28 mouse cellular contexts compared by ENCODE assay signal in the genomic region with DNA sequence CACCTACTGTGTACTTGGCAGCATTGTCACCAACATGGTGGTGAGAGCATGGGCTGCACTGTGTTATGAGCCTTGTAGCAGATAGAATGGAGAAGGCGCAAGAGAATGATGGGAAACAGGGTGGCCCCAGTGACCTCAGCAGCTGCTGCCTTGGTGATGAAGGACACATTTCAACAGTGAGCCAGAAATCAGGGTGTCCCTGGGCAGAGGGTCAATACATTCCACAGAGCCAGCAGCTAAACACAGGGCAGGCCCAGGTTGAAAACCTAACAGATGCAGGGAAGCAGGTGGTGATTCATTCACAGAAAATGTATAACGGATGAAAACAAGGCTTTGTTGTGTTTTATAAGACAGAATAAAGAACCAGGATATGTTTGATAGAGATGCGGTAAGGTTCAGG. TPM values are rescaled to one million over a fixed set of nuclear protein-coding genes. Genes with fewer than 3 reads are reported as not detected.
DNase-seq lines count a peak whose midpoint lies in the region; ATAC-seq and TF ChIP-seq lines count a peak whose summit lies in the region.
"Had no signal": no experiment of that assay in that cellular context is flagged by ENCODE, and none has a peak within 500 bp of the region (broad histone marks: within the 10 kb centered on the region; RNA-seq: fewer than 3 reads in every experiment).

No protein-coding gene starts in this region.

- H3K27ac ChIP-seq in heart, embryonic 10.5 days: no peak overlapping the region
- H3K27ac ChIP-seq: heart, embryonic 13.5 days; hindbrain, embryonic 15.5 days; layer of hippocampus, adult 2 months; left cerebral cortex, adult 2 months; liver, embryonic 13.5 days; neural tube, embryonic 12.5 days had no signal

- CTCF ChIA-PET in Patski (lab: Charles Lee): no interaction called here

- H3K36me3 ChIP-seq in heart, embryonic 10.5 days: no peaks in the 10 kb centered on the region
- H3K36me3 ChIP-seq: heart, embryonic 13.5 days; hindbrain, embryonic 15.5 days; liver, embryonic 13.5 days; neural tube, embryonic 12.5 days had no signal

- no peak for TF ChIP-seq CTCF in Patski (IDR thresholded peaks at IDR 0.05)

- peak; percentile 71 for DNase-seq in heart, embryonic 10.5 days (ENCODE audit: low spot score)
- DNase-seq in heart, adult 8-10 months (ENCODE audit: low spot score): no peak
- DNase-seq in 3T3-L1 (ENCODE audit: low read depth, low spot score) (peak; percentile 78), Patski (ENCODE audit: low read depth, low spot score) (no peak)
- peak; percentile 28 for DNase-seq in adrenal gland, postnatal 25 days
- no peak for DNase-seq in frontal cortex, adult 2 months (ENCODE audit: extremely low spot score in 1 of 2, low spot score in 1 of 2)
- no peak for DNase-seq in cerebellum, postnatal 25 days
- DNase-seq: cerebellum, adult 18-20 months; cerebellum, postnatal 14 days; gastrocnemius, postnatal 36 days; heart, adult 18-20 months; heart, postnatal 10 days; kidney, adult 18-20 months; kidney, postnatal 36 days; liver, embryonic 13.5 days; lung, embryonic 14.5 days; lung, postnatal 14 days; thymus, adult 2 months; thymus, postnatal 4 days had no signal

- WGBS in heart, embryonic 10.5 days: 70% methylated on average over 3 of the region's 3 CpGs

- H3K4me3 ChIP-seq in heart, embryonic 10.5 days: no peak overlapping the region
- H3K4me3 ChIP-seq: heart, embryonic 13.5 days; hindbrain, embryonic 15.5 days; layer of hippocampus, adult 2 months; left cerebral cortex, adult 2 months; liver, embryonic 13.5 days; neural tube, embryonic 12.5 days had no signal

- no peaks in the 10 kb centered on the region for H3K9me3 ChIP-seq in heart, embryonic 10.5 days
- H3K9me3 ChIP-seq: heart, embryonic 13.5 days; hindbrain, embryonic 15.5 days; liver, embryonic 13.5 days; neural tube, embryonic 12.5 days had no signal

- H3K27me3 ChIP-seq in heart, embryonic 10.5 days (ENCODE audit: insufficient read depth, poor library complexity, severe bottlenecking): peaks cover 7% of the 10 kb centered on the region
- no peaks in the 10 kb centered on the region for H3K27me3 ChIP-seq in Patski
- H3K27me3 ChIP-seq: heart, embryonic 13.5 days; hindbrain, embryonic 15.5 days; liver, embryonic 13.5 days; neural tube, embryonic 12.5 days had no signal

- peaks cover 28% of the 10 kb centered on the region for H3K4me1 ChIP-seq in heart, embryonic 10.5 days
- H3K4me1 ChIP-seq: hindbrain, embryonic 15.5 days; neural tube, embryonic 12.5 days had no signal

- ATAC-seq in Patski: peak; percentile 65
- ATAC-seq: forebrain, embryonic 14.5 days; midbrain, embryonic 16.5 days had no signal

- POLR2A ChIA-PET in Patski (lab: Charles Lee): no interaction called here

- in situ Hi-C loops in Patski (cut with MboI; ENCODE audit: low pct_unique_long_range_greater_than_20kb): no loop called here

RNA-seq across cellular contexts. Expression of gene Cd93, which starts 3.1 kb away (rescaled TPM):
- polyA plus RNA-seq in heart, embryonic 10.5 days (2016; fragmentation: Nextera tagmentation; extraction: Ambion mirVana): 10.3 and 19.7 TPM in 2 replicates
- total RNA-seq in heart, adult 8-10 months (2022): 10 to 100 TPM; 30.6 to 48.2 (median 40.0) TPM
- 0.01 TPM for polyA plus RNA-seq in Patski (2021)
- 26.4 and 29.0 TPM in 2 replicates for total RNA-seq in adrenal gland, postnatal 25 days (2021)
- polyA plus RNA-seq in frontal cortex, adult 2 months (2012; rRNA removed): 4.1 and 4.4 TPM in 2 replicates

RNA-seq across cellular contexts. Expression of gene Thbd, which starts 38.5 kb away (rescaled TPM):
- polyA plus RNA-seq in heart, embryonic 10.5 days (2016; fragmentation: Nextera tagmentation; extraction: Ambion mirVana): 10.9 and 14.6 TPM in 2 replicates
- total RNA-seq in heart, adult 8-10 months (2022): 10 to 100 TPM; 34.5 to 51.7 (median 43.7) TPM
- polyA plus RNA-seq in Patski (2021): not detected
- 16.3 and 17.7 TPM in 2 replicates for total RNA-seq in adrenal gland, postnatal 25 days (2021)
- 10.3 and 11.2 TPM in 2 replicates for polyA plus RNA-seq in frontal cortex, adult 2 months (2012; rRNA removed)

RNA-seq across cellular contexts. Expression of gene Sstr4, which starts 51.3 kb away (rescaled TPM):
- polyA plus RNA-seq in heart, embryonic 10.5 days (2016; fragmentation: Nextera tagmentation; extraction: Ambion mirVana): 0.52 and 0.89 TPM in 2 replicates
- total RNA-seq in heart, adult 8-10 months (2022): 1 to 10 TPM in 3 of 4 experiments, under 1 TPM in 1; 0.98 to 1.8 (median 1.3) TPM
- not detected for polyA plus RNA-seq in Patski (2021)
- total RNA-seq in adrenal gland, postnatal 25 days (2021): not detected in 2 replicates
- 15.1 and 19.0 TPM in 2 replicates for polyA plus RNA-seq in frontal cortex, adult 2 months (2012; rRNA removed)
- total RNA-seq: gastrocnemius, adult 18-20 months; hematopoietic stem cell, adult 5-6 weeks had no signal
- polyA plus RNA-seq: liver, embryonic 13.5 days had no signal

Comparison
In these comparisons a context has a peak if more than half of its experiments do, and no peak if none do; other contexts are left out.
1. DNase-seq: peak in heart, embryonic 10.5 days (single experiment), 3T3-L1 (single experiment) and adrenal gland, postnatal 25 days (single experiment); none in heart, adult 8-10 months (single experiment), Patski (single experiment), frontal cortex, adult 2 months (0 of 2) and cerebellum, postnatal 25 days (0 of 2).
2. RNA of gene Thbd, which starts 38.5 kb away (polyA plus RNA-seq): 10.9 to 14.6 TPM in heart, embryonic 10.5 days and 10.3 to 11.2 TPM in frontal cortex, adult 2 months; not detected in Patski (single experiment); every median in the first group is over 10 times any median in the second.